Mouse (Mus musculus) lung, embryonic 15.5 days (tissue): ENCODE data around the gene Fkbp6. TPM values are rescaled to one million over a fixed set of nuclear protein-coding genes. Genes with fewer than 3 reads are reported as not detected.

Experiments used
- ATAC-seq: fragments of 200-750 bp; cut with Nextera tagmentation; 2 replicates; pipeline ENCODE4 v1.8.0; 2017; ENCODE audit warnings: moderate number of reproducible peaks, borderline replicate concordance; ENCODE audit not compliant: low FRiP score, low TSS enrichment; ENCODE audit errors: extremely low read depth
- H3K27ac ChIP-seq: fragments of 300-500 bp; sonication (generic); 2 replicates; pipeline ENCODE4 v1.5.1; 2015; ENCODE audit warnings: moderate library complexity, mild to moderate bottlenecking, inconsistent platforms
- H3K27me3 ChIP-seq: fragments of 300-500 bp; sonication (generic); 2 replicates; pipeline ENCODE4 v1.6.1; 2015; ENCODE audit warnings: inconsistent platforms
- H3K36me3 ChIP-seq: fragments of 300-500 bp; sonication (generic); 2 replicates; pipeline ENCODE4 v1.6.1; 2015; ENCODE audit warnings: inconsistent platforms
- H3K4me1 ChIP-seq: fragments of 300-500 bp; sonication (generic); 2 replicates; pipeline ENCODE4 v1.6.1; 2015; ENCODE audit warnings: inconsistent platforms
- H3K4me2 ChIP-seq: fragments of 300-500 bp; sonication (generic); 2 replicates; pipeline ENCODE4 v1.6.1; 2015; ENCODE audit warnings: inconsistent platforms, mild to moderate bottlenecking, moderate library complexity
- H3K4me3 ChIP-seq: fragments of 300-500 bp; sonication (generic); 2 replicates; pipeline ENCODE4 v1.5.1; 2015; ENCODE audit warnings: mild to moderate bottlenecking, inconsistent platforms
- H3K9ac ChIP-seq: fragments of 300-500 bp; sonication (generic); 2 replicates; pipeline ENCODE4 v1.6.1; 2015; ENCODE audit warnings: inconsistent platforms
- H3K9me3 ChIP-seq: fragments of 300-500 bp; sonication (generic); 2 replicates; pipeline ENCODE4 v1.6.1; 2016; ENCODE audit warnings: inconsistent platforms
- WGBS: fragments of 180-500 bp; shearing (Covaris S2); methylation state at CpG from one replicate; pipeline ENCODE4 v1.1.7; 2015; 5-methylcytosine and 5-hydroxymethylcytosine counted together
- polyA plus RNA-seq: library from polyadenylated mRNA; unstranded; fragments of >200 nt; fragmentation: Nextera tagmentation; extraction: Ambion mirVana; gene quantifications from 2 replicates; pipeline ENCODE4 v1.2.1, GENCODE M21; 2015

Fkbp6 gene
- polyA plus RNA-seq, result not detected in 2 replicates

- WGBS, result 89% methylated on average over 35 of the region's 35 CpGs
Measured at GRCm38 (mm10) chr5:135349862-135350261, at the start of gene Fkbp6. Gene Fkbp6 (minus strand): TSS chr5:135350044.

GRCm38 (mm10) chr5:135399382-135399781 is 49.5 kb upstream of the Fkbp6 start:
- WGBS, result 37% methylated on average over 6 of the region's 6 CpGs
- H3K36me3 ChIP-seq, result no peaks in the 10 kb centered on the region
- H3K4me2 ChIP-seq, result no peak overlapping the region
- H3K4me3 ChIP-seq, result no peak overlapping the region
- ATAC-seq, result no peak
- H3K27me3 ChIP-seq, result no peaks in the 10 kb centered on the region
- H3K9ac ChIP-seq, result no peak overlapping the region
- H3K4me1 ChIP-seq, result peaks cover 5% of the 10 kb centered on the region; the same call in 1 of the 2 replicates
- no peaks in the 10 kb centered on the region for H3K9me3 ChIP-seq
- no peak overlapping the region for H3K27ac ChIP-seq

More at GRCm38 (mm10) chr5:135349862-135350261, at the start of gene Fkbp6:
- H3K27ac ChIP-seq, result no peak within 1 kb of the TSS
- no peak for ATAC-seq
- no peaks in the 10 kb centered on the region for H3K9me3 ChIP-seq
- H3K4me1 ChIP-seq, result no peaks in the 10 kb centered on the region
- no peaks in the 10 kb centered on the region for H3K36me3 ChIP-seq
- peaks cover 14% of the 10 kb centered on the region for H3K27me3 ChIP-seq
- no peak within 1 kb of the TSS for H3K4me2 ChIP-seq
- no peak within 1 kb of the TSS for H3K9ac ChIP-seq
- no peak within 1 kb of the TSS for H3K4me3 ChIP-seq

GRCm38 (mm10) chr5:135395826-135396225 is 46.0 kb upstream of the Fkbp6 start:
- 42% methylated on average over 5 of the region's 5 CpGs for WGBS
- no peak for ATAC-seq
- no peak overlapping the region for H3K27ac ChIP-seq

GRCm38 (mm10) chr5:135394004-135394823 is 44.4 kb upstream of the Fkbp6 start, which contains the start of gene Pom121:
Gene Pom121 (minus strand): TSS chr5:135394546.
- H3K4me1 ChIP-seq, result peaks cover 16% of the 10 kb centered on the region
- H3K27me3 ChIP-seq, result no peaks in the 10 kb centered on the region
- H3K4me2 ChIP-seq, result peak within 1 kb of the TSS; percentile 73
- no peaks in the 10 kb centered on the region for H3K9me3 ChIP-seq
- peak within 1 kb of the TSS; percentile 75 for H3K4me3 ChIP-seq
- H3K27ac ChIP-seq, result peak within 1 kb of the TSS; percentile 87
- WGBS, result under 1% methylated on average over 85 of the region's 110 CpGs
- ATAC-seq, result peak; percentile 91
- peaks cover 28% of the 10 kb centered on the region for H3K36me3 ChIP-seq
- peak within 1 kb of the TSS; percentile 85 for H3K9ac ChIP-seq

More at GRCm38 (mm10) chr5:135395826-135396225, 46.0 kb upstream of the Fkbp6 start:
- no peak overlapping the region for H3K4me2 ChIP-seq
- peaks cover 16% of the 10 kb centered on the region for H3K4me1 ChIP-seq
- peaks cover 15% of the 10 kb centered on the region for H3K36me3 ChIP-seq
- no peaks in the 10 kb centered on the region for H3K27me3 ChIP-seq
- no peak overlapping the region for H3K9ac ChIP-seq
- H3K4me3 ChIP-seq, result no peak overlapping the region
- no peaks in the 10 kb centered on the region for H3K9me3 ChIP-seq

DNA sequence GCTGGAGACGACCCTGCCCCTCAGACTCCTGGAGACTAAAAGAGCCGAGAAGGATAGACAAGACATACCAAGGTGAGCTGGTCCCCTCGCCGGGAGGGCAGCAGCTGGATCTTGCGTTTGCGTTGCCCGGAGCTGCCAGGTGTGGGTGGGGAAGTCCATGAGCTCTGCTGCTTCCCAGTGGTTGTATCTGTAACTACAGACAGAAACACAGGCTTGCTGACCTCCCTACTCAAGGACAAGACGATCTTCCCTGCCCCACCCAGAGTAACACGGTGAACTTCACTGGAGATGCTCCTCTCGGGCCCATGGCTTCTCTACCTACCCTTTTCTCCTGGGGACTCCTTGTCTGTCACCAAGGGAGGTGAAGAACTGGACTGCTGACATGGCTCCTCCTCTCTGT is 33.9 kb upstream of the Fkbp6 start:
- no peaks in the 10 kb centered on the region for H3K4me1 ChIP-seq
- WGBS, result 81% methylated on average over 10 of the region's 10 CpGs
- H3K27me3 ChIP-seq, result no peaks in the 10 kb centered on the region
- peaks cover 94% of the 10 kb centered on the region for H3K36me3 ChIP-seq
- ATAC-seq, result no peak
- H3K4me3 ChIP-seq, result no peak overlapping the region
- no peak overlapping the region for H3K4me2 ChIP-seq
- H3K9me3 ChIP-seq, result no peaks in the 10 kb centered on the region
- no peak overlapping the region for H3K27ac ChIP-seq
- H3K9ac ChIP-seq, result no peak overlapping the region

DNA sequence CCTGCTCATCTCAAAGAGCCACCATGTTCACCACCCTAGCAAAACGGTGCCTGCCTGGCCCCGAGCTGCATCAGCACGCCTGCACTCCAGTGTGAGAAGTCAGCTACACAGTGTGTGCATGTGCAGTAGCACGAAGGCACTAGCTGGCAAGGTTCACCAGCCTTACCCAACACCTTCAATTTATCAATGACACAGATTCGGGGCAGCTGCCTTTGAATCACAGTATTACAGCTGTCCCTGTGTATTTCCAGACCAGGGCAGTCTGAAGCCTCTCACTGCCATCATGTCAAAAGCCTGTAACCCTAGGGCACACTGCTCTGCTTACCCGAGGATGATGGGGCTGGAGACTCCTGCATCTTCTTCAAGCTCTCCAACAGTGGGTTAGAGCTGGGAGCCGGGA is 32.9 kb upstream of the Fkbp6 start:
- WGBS, result 82% methylated on average over 7 of the region's 7 CpGs
- H3K9ac ChIP-seq, result no peak overlapping the region
- no peak overlapping the region for H3K27ac ChIP-seq
- no peaks in the 10 kb centered on the region for H3K9me3 ChIP-seq
- no peak overlapping the region for H3K4me3 ChIP-seq
- no peaks in the 10 kb centered on the region for H3K4me1 ChIP-seq
- peaks cover 95% of the 10 kb centered on the region for H3K36me3 ChIP-seq
- no peak for ATAC-seq
- H3K4me2 ChIP-seq, result no peak overlapping the region
- no peaks in the 10 kb centered on the region for H3K27me3 ChIP-seq

DNA sequence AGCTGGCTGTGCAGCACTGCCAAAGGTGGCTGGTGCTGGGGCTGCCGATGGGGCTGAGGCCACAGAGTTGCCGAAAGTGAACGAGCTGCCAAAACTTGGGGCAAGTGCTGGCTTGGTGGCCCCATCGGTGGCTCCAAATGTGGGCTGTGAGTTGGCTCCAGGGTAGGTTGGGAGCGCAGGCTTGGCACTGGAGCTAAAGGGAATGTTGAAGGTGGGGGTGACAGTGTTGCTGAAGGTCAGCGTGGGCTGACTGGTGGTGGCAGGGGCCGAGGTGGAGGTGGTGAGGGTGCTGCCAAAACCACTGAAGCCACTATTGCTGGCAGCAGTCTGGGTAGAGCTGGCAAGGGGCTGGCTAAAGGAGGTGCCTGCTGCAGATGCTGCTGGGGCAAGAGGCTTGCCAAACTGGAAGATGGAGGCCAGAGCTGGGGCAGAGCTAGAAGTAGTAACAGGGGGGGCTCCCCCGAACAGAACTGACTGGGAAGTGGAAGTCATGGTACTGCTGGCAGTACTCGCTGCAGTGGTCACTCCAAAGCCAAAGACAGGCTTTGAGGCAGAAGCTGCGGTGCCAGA is 31.6 kb upstream of the Fkbp6 start:
- H3K36me3 ChIP-seq, result peaks cover 90% of the 10 kb centered on the region
- H3K4me3 ChIP-seq, result no peak overlapping the region
- no peaks in the 10 kb centered on the region for H3K27me3 ChIP-seq
- H3K4me1 ChIP-seq, result no peaks in the 10 kb centered on the region
- no peak overlapping the region for H3K9ac ChIP-seq
- H3K9me3 ChIP-seq, result no peaks in the 10 kb centered on the region
- no peak overlapping the region for H3K4me2 ChIP-seq
- ATAC-seq, result no peak
- WGBS, result 95% methylated on average over 10 of the region's 10 CpGs
- H3K27ac ChIP-seq, result no peak overlapping the region

DNA sequence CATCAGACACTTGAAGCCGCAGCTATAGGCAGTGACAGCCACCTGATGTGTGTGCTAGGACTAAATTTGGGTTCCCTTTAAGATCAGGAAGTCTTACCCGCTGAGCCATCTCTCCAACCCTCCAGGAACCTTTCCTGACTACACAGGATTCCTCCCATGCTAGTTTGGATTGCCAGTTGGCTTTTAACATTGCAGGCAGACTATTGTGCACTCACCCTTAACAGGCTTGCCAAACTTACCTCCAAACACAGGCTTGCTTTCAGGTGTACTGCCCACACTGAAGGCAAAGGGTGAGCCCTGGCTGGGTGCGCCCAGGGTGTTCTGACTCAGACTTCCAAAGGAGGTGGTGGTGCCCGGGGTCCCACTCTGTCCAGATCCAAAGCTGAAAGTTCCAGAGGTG is 30.8 kb upstream of the Fkbp6 start:
- ATAC-seq, result no peak
- no peaks in the 10 kb centered on the region for H3K27me3 ChIP-seq
- H3K4me1 ChIP-seq, result no peaks in the 10 kb centered on the region
- H3K9me3 ChIP-seq, result no peaks in the 10 kb centered on the region
- H3K4me2 ChIP-seq, result no peak overlapping the region
- H3K36me3 ChIP-seq, result peaks cover 94% of the 10 kb centered on the region
- no peak overlapping the region for H3K9ac ChIP-seq
- 93% methylated on average over 4 of the region's 4 CpGs for WGBS
- no peak overlapping the region for H3K27ac ChIP-seq
- H3K4me3 ChIP-seq, result no peak overlapping the region

DNA sequence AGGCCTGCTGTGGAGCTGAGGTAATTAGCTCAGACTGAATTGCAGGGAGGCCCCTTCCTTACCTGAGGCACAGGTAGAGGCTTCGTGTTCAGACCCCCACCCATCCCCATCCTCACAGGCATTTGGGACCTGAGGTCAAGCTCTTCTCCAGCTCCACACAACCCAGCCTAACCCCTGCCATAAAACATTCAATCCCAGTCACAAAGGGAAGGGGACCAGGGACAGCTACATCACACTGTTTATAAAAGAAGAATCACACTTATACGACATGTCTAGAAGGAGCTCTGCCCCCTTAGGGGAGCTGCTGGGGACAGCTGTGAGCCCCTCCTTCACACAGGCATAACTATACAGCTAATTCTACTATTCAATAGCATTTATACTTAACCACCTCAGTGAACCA is 26.5 kb upstream of the Fkbp6 start:
- no peak for ATAC-seq
- Histone ChIP-seq H3K4me1 (no peaks in the 10 kb centered on the region; the same call in 1 of the 2 replicates), H3K27me3 (no peaks in the 10 kb centered on the region), H3K9me3 (no peaks in the 10 kb centered on the region), H3K4me2 (no peak overlapping the region), H3K4me3 (no peak overlapping the region), H3K36me3 (peaks cover 90% of the 10 kb centered on the region), H3K27ac (no peak overlapping the region), H3K9ac (no peak overlapping the region)
- WGBS, result 47% methylated on average over 2 of the region's 2 CpGs

DNA sequence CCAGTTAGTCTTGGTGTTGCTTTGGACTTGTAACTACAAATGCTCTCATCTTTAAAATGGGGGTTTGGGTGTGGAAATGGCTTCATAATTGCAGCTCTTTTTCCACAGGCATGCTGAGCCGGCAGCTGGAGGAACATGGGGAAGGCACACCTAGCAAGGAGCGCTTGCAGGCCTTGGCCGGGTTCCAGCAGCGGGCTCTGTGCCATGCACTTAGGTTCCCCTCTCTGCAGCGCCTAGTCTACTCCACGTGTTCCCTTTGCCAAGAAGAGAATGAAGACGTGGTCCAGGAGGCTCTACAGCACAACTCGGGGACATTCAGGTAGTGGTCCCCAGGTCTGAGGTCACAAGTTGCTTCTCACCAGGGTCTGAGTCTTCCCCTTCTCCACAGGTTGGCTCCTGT is 25.3 kb upstream of the Fkbp6 start:
- no peak overlapping the region for H3K9ac ChIP-seq
- H3K27ac ChIP-seq, result no peak overlapping the region
- H3K27me3 ChIP-seq, result no peaks in the 10 kb centered on the region
- 0 out of 2 replicates have a peak, but pooled peaks have one; percentile 17 for ATAC-seq
- peaks cover 7% of the 10 kb centered on the region for H3K4me1 ChIP-seq
- H3K4me2 ChIP-seq, result no peak overlapping the region
- 50% methylated on average over 8 of the region's 8 CpGs for WGBS
- no peak overlapping the region for H3K4me3 ChIP-seq
- peaks cover 78% of the 10 kb centered on the region for H3K36me3 ChIP-seq
- H3K9me3 ChIP-seq, result no peaks in the 10 kb centered on the region

DNA sequence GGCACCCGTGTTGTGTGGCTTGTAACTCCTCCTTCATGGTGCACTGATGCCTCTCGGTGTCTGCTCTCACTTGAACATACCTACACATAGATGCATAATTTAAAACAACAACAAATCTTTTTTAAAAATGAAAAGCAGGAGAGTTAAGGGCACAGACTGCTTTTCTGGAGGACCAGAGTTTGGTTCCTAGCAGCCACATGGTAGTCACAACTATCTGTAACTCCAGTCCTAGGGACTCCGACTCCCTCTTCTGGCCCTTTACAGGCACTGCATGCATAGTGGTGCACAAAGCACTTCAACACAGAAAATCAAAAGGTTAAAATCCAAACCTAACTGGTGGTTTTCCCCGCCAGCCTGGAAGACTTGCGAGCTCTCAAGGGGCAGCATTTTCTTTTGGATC is 23.8 kb upstream of the Fkbp6 start:
- Histone ChIP-seq H3K4me2 (no peak overlapping the region), H3K36me3 (peaks cover 62% of the 10 kb centered on the region), H3K4me1 (peaks cover 15% of the 10 kb centered on the region), H3K27me3 (no peaks in the 10 kb centered on the region), H3K9me3 (no peaks in the 10 kb centered on the region), H3K27ac (no peak overlapping the region), H3K4me3 (no peak overlapping the region), H3K9ac (no peak overlapping the region)
- WGBS, result 98% methylated on average over 5 of the region's 5 CpGs
- no peak for ATAC-seq

DNA sequence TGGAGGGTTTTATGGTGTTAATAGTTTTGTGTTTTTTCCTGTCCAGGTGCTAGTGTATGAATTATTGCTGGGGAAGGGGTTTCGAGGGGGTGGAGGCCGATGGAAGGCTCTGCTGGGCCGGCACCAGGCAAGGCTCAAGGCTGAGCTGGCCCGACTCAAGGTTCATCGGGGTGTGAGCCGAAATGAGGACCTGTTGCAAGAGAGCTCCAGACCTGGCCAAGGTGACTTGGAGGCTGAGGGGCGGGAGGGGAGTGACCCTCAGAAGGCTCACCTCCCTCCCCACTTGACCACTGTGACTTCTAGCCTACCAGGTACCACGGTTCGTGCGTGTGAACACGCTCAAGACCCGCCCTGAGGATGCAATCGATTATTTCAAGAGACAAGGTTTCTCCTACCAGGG is 21.4 kb upstream of the Fkbp6 start:
- ATAC-seq, result no peak
- H3K27me3 ChIP-seq, result no peaks in the 10 kb centered on the region
- 91% methylated on average over 13 of the region's 13 CpGs for whole genome bisulfite sequencing
- no peak overlapping the region for H3K9ac ChIP-seq
- no peak overlapping the region for H3K27ac ChIP-seq
- H3K4me2 ChIP-seq, result no peak overlapping the region
- no peak overlapping the region for H3K4me3 ChIP-seq
- peaks cover 15% of the 10 kb centered on the region for H3K4me1 ChIP-seq
- no peaks in the 10 kb centered on the region for H3K9me3 ChIP-seq
- H3K36me3 ChIP-seq, result peaks cover 43% of the 10 kb centered on the region
